Mouse (Mus musculus) cerebral cortex, adult 2 months (tissue): ENCODE data around the gene Scrn3.

Experiments
- WGBS: fragments of 180-500 bp; shearing (Covaris S2); methylation state at CpG from one replicate; pipeline ENCODE4 v1.1.7; 2018; 5-methylcytosine and 5-hydroxymethylcytosine counted together

The Scrn3 gene

GRCm38 (mm10) chr2:73380298-73380975 is 68.0 kb downstream of the Scrn3 start:
- 92% methylated on average over 9 of the region's 9 CpGs for WGBS

- 45% methylated on average over 4 of the region's 4 CpGs for WGBS
These were observed 72.8 kb downstream of the Scrn3 start for GRCm38 (mm10) chr2:73385172-73385571.

GRCm38 (mm10) chr2:73385641-73386355 is 73.4 kb downstream of the Scrn3 start:
- WGBS, result under 1% methylated on average over 29 of the region's 29 CpGs

GRCm38 (mm10) chr2:73386356-73387046 is 74.1 kb downstream of the Scrn3 start, which contains the start of gene Gpr155:
Gene Gpr155 (minus strand): TSS chr2:73386572.
- under 1% methylated on average over 43 of the region's 44 CpGs for WGBS
